Mouse (Mus musculus) retina, postnatal 1 day (tissue): ENCODE results near the gene Best1.
A peak's percentile ranks its signal among the peaks of the same experiment; 100 is the strongest.

ENCODE experiments used
- DNase-seq: peaks from one replicate; pipeline ENCODE4 v3.0.0-alpha.2; 2012

The Best1 gene

GRCm38 (mm10) chr19:9956624-9957388 lies 44.6 kb downstream of the Best1 start:
- DNase-seq: no peak

- DNase-seq: no peak
Observed at GRCm38 (mm10) chr19:9955438-9955837, 46.0 kb downstream of the Best1 start.

DNA sequence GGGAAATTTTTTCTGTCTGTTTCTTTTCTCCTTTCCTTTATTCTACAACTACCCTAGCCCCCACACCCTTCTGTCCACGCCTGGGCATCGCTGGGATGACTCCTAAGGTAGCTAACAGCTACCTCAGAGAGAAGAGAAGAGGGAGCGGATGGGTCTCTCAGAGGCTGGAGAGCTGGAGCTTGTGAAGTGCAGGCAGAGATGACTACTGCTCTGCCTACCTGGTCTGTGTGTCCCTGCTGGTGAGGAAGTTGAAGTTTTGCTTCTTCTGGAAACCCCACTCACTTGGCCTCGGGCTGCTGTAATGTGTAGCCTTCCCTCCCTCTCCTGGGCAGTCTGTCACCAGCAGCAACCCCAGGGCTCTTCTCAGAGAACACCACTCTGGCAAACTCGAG lies 46.6 kb downstream of the Best1 start:
- peak; percentile 10 for DNase-seq

DNA sequence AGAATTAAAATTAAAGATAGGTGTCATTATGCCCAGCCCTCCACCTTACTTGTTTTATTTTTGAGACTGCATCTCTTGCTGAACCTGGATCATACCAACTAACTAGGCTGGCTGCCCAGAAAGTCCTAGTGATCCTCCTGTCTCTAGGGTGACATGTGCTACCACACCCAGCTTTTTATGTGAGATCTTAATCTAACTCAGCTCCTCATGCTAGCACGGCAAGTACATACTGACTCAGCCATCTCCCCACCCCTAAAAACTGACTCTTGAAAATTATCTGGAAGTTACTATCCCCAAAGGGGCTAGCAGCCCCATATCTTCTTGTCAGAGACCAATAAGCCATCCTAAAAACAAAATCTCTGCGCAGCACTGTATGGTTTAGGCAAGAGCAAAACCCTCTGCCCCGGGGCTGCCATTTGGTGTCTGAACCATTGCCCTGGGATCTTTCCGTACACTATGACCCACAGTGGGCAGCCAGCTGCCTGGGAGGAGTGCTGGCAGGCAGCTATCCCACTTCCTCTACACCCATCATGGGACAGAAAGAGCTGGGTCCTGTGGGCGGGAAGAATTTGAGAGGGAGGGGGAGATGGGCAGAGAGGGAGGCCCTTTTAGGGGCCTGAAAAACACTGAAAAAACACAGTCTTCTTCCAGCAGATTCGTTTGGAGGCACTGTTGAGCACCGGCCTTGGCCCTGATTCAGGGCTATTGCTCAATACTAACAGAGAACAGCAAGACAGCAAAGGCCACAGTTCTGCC lies 47.2 kb downstream of the Best1 start:
- peak; percentile 57 for DNase-seq

GRCm38 (mm10) chr19:9952912-9953311 lies 48.5 kb downstream of the Best1 start:
- no peak for DNase-seq

GRCm38 (mm10) chr19:9952390-9952789 lies 49.0 kb downstream of the Best1 start:
- no peak for DNase-seq

- DNase-seq: no peak
Observed at GRCm38 (mm10) chr19:9946986-9947385, 54.4 kb downstream of the Best1 start.

DNA sequence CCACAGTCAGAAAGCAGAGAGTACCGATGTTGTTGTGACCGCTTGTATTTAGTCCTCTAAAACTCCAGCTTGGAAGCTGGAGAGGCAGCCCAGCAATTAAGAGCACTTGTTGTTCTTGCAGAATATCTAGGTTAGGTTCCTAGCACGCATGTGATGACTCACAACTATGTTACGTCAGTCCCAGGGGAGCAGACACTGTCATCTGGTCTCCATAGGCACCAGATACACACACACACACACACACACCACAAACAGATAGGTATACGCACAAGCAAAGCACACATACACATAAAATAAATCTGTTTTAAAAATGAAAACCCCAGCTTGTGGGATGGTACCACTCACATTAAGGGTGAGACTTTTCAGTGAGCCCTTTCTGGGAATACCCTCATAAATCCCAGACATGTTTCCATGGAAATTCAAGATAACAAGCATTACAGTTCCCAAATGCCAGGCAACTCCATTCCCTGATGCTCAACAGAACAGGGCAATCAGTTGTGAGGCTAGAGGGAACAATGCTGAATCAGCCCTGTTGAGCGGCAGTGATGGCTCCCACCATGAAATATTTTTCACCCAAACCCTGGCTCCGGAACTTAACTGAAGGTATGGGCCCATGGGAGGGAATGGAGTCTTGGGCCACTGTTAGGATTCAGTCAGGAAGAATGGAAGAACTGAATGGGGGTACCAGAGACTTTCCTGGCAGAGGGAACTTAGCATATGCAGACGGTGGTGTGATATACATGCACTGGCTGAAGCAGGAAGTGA lies 55.5 kb downstream of the Best1 start:
- DNase-seq: no peak

GRCm38 (mm10) chr19:9942539-9943533 lies 58.6 kb downstream of the Best1 start:
- peak; percentile 42 for DNase-seq

DNA sequence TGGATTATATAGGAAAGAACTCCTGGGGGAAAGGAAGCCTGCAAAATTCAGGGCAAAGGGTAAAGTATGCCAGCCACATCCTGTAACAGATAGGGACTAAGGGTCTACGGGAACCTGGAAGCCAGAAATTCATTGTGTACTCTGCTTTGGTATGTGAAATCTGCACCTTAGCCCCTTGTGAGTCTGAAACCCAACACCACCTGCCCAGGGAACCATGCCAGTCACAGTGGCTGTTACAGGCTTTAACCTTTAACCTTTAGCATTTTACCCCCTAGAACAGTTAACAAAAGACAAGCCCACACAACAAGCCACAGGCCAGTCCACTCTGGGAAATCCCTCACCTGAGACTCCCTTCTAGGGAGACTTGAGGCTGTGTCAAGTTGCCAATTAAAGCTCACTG lies 59.6 kb downstream of the Best1 start:
- no peak for DNase-seq

GRCm38 (mm10) chr19:9940903-9941302 lies 60.5 kb downstream of the Best1 start:
- peak; percentile 91 for DNase-seq

- DNase-seq: no peak
Observed at GRCm38 (mm10) chr19:9939841-9940240, 61.6 kb downstream of the Best1 start.

DNA sequence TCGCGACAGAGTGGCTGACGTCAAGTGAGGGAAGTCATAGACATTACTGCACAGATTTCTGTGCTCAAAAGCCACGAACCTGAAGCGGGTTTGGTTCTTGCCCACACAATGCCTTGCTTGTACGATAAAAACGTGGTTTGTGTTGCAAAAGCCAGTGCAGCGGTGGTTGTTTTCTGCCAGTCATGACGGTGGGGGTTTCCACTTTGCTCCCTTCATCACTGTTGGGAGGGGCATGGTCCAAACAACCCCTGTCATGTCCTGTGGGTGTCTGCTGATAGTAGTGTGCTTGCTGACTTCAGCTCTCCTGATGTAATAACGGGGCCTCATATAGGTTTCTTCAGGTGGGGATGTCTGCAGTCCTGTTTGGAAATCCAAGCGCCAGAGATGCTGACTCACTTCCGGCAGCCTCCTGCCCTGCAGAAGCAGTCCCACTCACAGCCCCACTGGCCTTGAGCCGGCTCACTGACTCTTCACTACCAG lies 62.6 kb downstream of the Best1 start:
- no peak for DNase-seq

- no peak for DNase-seq
Observed at GRCm38 (mm10) chr19:9938156-9938823, 63.1 kb downstream of the Best1 start.

DNA sequence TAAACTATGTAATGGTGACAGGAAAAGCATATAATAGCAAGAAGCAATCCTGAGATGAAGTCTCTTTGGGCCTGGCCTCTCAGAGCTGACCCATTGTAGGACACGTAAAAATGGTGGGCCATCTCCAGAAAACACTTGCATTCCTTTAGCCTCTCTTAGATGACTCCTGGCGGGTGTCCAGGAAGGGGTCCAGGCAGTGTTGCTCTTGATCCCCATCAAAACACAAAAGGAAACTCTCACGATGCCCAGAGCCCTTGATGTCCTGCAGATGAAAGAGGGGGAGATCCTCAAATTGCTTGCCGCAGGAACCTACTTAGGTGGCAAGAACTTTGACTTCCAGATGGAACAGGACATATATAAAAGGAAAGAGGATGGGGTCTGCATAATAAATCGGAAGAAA lies 64.0 kb downstream of the Best1 start:
- no peak for DNase-seq

- no peak for DNase-seq
Observed at GRCm38 (mm10) chr19:9936579-9936978, 64.9 kb downstream of the Best1 start.
